Mouse (Mus musculus) spleen, postnatal 36 days (tissue): ENCODE measurements around the gene Dpm2.

ENCODE experiments used
- DNase-seq, 2 experiments: peaks; one replicate each; pipeline ENCODE4 v3.0.0; 2022; ENCODE audit warnings: low spot score in 2 of 2, mixed read lengths in 1 of 2

Dpm2 gene

GRCm38 (mm10) chr2:32546951-32547350 is 23.7 kb upstream of the Dpm2 start:
- DNase-seq = no peak

GRCm38 (mm10) chr2:32547380-32547779 is 23.3 kb upstream of the Dpm2 start:
- no peak for DNase-seq

GRCm38 (mm10) chr2:32547964-32548739 is 22.5 kb upstream of the Dpm2 start:
- DNase-seq = no peak

GRCm38 (mm10) chr2:32549171-32549570 is 21.5 kb upstream of the Dpm2 start:
- no peak for DNase-seq

- no peak for DNase-seq
Measured at GRCm38 (mm10) chr2:32549764-32550163, 20.9 kb upstream of the Dpm2 start.

GRCm38 (mm10) chr2:32551236-32551635 is 19.4 kb upstream of the Dpm2 start:
- no peak for DNase-seq

GRCm38 (mm10) chr2:32553592-32554148 is 17.0 kb upstream of the Dpm2 start:
- DNase-seq = no peak

GRCm38 (mm10) chr2:32555484-32555883 is 15.2 kb upstream of the Dpm2 start:
- DNase-seq = no peak

GRCm38 (mm10) chr2:32556019-32556418 is 14.6 kb upstream of the Dpm2 start:
- no peak for DNase-seq

GRCm38 (mm10) chr2:32559570-32559969 is 11.1 kb upstream of the Dpm2 start:
- DNase-seq = no peak

GRCm38 (mm10) chr2:32566536-32567063 is 4.1 kb upstream of the Dpm2 start:
- peak; percentile 53 to 63 for DNase-seq

- no peak for DNase-seq
Measured at GRCm38 (mm10) chr2:32568149-32568548, 2.5 kb upstream of the Dpm2 start.

GRCm38 (mm10) chr2:32568941-32569340 is 1.7 kb upstream of the Dpm2 start:
- no peak for DNase-seq

- DNase-seq = no peak
Measured at GRCm38 (mm10) chr2:32572196-32572595, 1.5 kb downstream of the Dpm2 start.

- no peak for DNase-seq
Measured at GRCm38 (mm10) chr2:32574497-32574896, 3.8 kb downstream of the Dpm2 start, which contains the start of gene Pip5kl1. Gene Pip5kl1, plus strand, starts transcription at chr2:32574797.

- DNase-seq = peak; percentile 34 to 49
Measured at GRCm38 (mm10) chr2:32574901-32575585, 4.4 kb downstream of the Dpm2 start.

GRCm38 (mm10) chr2:32575586-32576160 is 5.0 kb downstream of the Dpm2 start, which contains the start of gene 9430097D07Rik:
Gene 9430097D07Rik, minus strand, starts transcription at chr2:32575684.
- DNase-seq = peak in 1 of 2 experiments; percentile 33

- no peak for DNase-seq
Measured at GRCm38 (mm10) chr2:32576532-32576931, 5.9 kb downstream of the Dpm2 start.

- DNase-seq = no peak
Measured at GRCm38 (mm10) chr2:32578146-32579046, 7.7 kb downstream of the Dpm2 start.

GRCm38 (mm10) chr2:32581450-32582095 is 10.9 kb downstream of the Dpm2 start:
- no peak for DNase-seq
